ENCODE assay signal across 10 mouse cellular contexts in genomic region chr13:32993152-32993893, GRCm38 (mm10). TPM values are rescaled to one million over a fixed set of nuclear protein-coding genes. Genes with fewer than 3 reads are reported as not detected.
DNase-seq lines count a peak whose midpoint lies in the region; ATAC-seq and TF ChIP-seq lines count a peak whose summit lies in the region.
"Had no signal": no experiment of that assay in that cellular context is flagged by ENCODE, and none has a peak within 500 bp of the region (broad histone marks: within the 10 kb centered on the region; RNA-seq: fewer than 3 reads in every experiment).

No protein-coding gene starts in this region.

- 40% methylated on average over 10 of the region's 10 CpGs for WGBS in kidney, embryonic 14.5 days
- 83% methylated on average over 10 of the region's 10 CpGs for WGBS in cerebellum, adult 2 months

- H3K4me2 ChIP-seq in kidney, embryonic 14.5 days (replicated peaks; ENCODE audit: low read depth, low read length), result no peak overlapping the region; the same call in 1 of the 2 replicates
- H3K4me2 ChIP-seq: neural tube, embryonic 12.5 days had no signal

- no peak for TF ChIP-seq POLR2A in cerebellum, adult 2 months (IDR thresholded peaks at IDR 0.05; ENCODE audit: borderline replicate concordance, insufficient read depth, low read length)

- no peaks in the 10 kb centered on the region for H3K27me3 ChIP-seq in kidney, embryonic 14.5 days (ENCODE audit: control insufficient read depth, insufficient read depth, low read length)
- H3K27me3 ChIP-seq in cerebellum, adult 2 months (ENCODE audit: control insufficient read depth, insufficient read depth, low read length), result no peaks in the 10 kb centered on the region
- H3K27me3 ChIP-seq: neural tube, embryonic 12.5 days had no signal

- 0 out of 2 replicates have a peak overlapping the region, but pooled peaks have one; percentile 32 for H3K27ac ChIP-seq in kidney, embryonic 14.5 days (ENCODE audit: low read depth, low read length)
- H3K27ac ChIP-seq in cerebellum, adult 2 months (ENCODE audit: insufficient read depth, low read length), result no peak overlapping the region
- H3K27ac ChIP-seq: neural tube, embryonic 12.5 days had no signal

- no peak for DNase-seq in kidney, adult 9 months
- DNase-seq in adrenal gland, postnatal 14 days, result peak; percentile 53
- peak; percentile 17 to 27 for DNase-seq in kidney, postnatal 36 days
- peak; percentile 80 to 81 for DNase-seq in spleen, postnatal 4 days (ENCODE audit: low spot score in 2 of 2)
- DNase-seq in frontal cortex, postnatal 36 days (ENCODE audit: low spot score in 2 of 2), result no peak
- no peak for DNase-seq in cerebellum, adult 8-10 months
- no peak for DNase-seq in cerebellum, adult 2 months

- H3K9ac ChIP-seq in kidney, embryonic 14.5 days (ENCODE audit: low read depth, low read length), result no peak overlapping the region
- H3K9ac ChIP-seq: neural tube, embryonic 12.5 days had no signal

- H3K36me3 ChIP-seq in kidney, embryonic 14.5 days (ENCODE audit: control insufficient read depth, insufficient read depth, low read length), result no peaks in the 10 kb centered on the region
- H3K36me3 ChIP-seq: neural tube, embryonic 12.5 days had no signal

- TF ChIP-seq CTCF in cerebellum, adult 2 months (IDR thresholded peaks at IDR 0.05; ENCODE audit: borderline replicate concordance, insufficient read depth, low read depth, low read length), result no peak

- H3K4me1 ChIP-seq in kidney, embryonic 14.5 days (ENCODE audit: control insufficient read depth, insufficient read depth, low read length), result no peaks in the 10 kb centered on the region
- no peaks in the 10 kb centered on the region for H3K4me1 ChIP-seq in cerebellum, adult 2 months (ENCODE audit: control insufficient read depth, insufficient read depth, low read length)
- H3K4me1 ChIP-seq: neural tube, embryonic 12.5 days had no signal

- H3K9me3 ChIP-seq in kidney, embryonic 14.5 days (ENCODE audit: control insufficient read depth, low read length), result no peaks in the 10 kb centered on the region
- H3K9me3 ChIP-seq: neural tube, embryonic 12.5 days had no signal

- peak; percentile 84 for ATAC-seq in kidney, embryonic 14.5 days (ENCODE audit: low FRiP score, low TSS enrichment)

- H3K4me3 ChIP-seq in kidney, embryonic 14.5 days (ENCODE audit: low read length), result no peak overlapping the region
- no peak overlapping the region for H3K4me3 ChIP-seq in cerebellum, adult 2 months (replicated peaks; ENCODE audit: insufficient read depth, low read depth, low read length)
- H3K4me3 ChIP-seq: neural tube, embryonic 12.5 days had no signal

RNA-seq across cellular contexts. Expression of gene Serpinb9, which starts 9.7 kb away (rescaled TPM):
- polyA plus RNA-seq in kidney, embryonic 14.5 days (2014; fragmentation: Nextera tagmentation; extraction: Ambion mirVana), result 6.9 and 7.9 TPM in 2 replicates
- 14.4 and 16.1 TPM in 2 replicates for total RNA-seq in adrenal gland, postnatal 14 days (2021)
- polyA plus RNA-seq in cerebellum, adult 2 months (2012; rRNA removed), result 4.5 and 4.6 TPM in 2 replicates

RNA-seq across cellular contexts. Expression of gene Serpinb6b, which starts 28.3 kb away (rescaled TPM):
- polyA plus RNA-seq in kidney, embryonic 14.5 days (2014; fragmentation: Nextera tagmentation; extraction: Ambion mirVana), result 1.9 and 2.2 TPM in 2 replicates
- total RNA-seq in adrenal gland, postnatal 14 days (2021), result 26.4 and 27.6 TPM in 2 replicates
- polyA plus RNA-seq in cerebellum, adult 2 months (2012; rRNA removed), result 1.5 and 1.6 TPM in 2 replicates

RNA-seq across cellular contexts. Expression of gene Serpinb9b, which starts 33.9 kb away (rescaled TPM):
- polyA plus RNA-seq in kidney, embryonic 14.5 days (2014; fragmentation: Nextera tagmentation; extraction: Ambion mirVana), result not detected in 2 replicates
- 0.22 TPM in 1 of 2 replicates, not detected in the other for total RNA-seq in adrenal gland, postnatal 14 days (2021)
- 0.03 and 0.05 TPM in 2 replicates for polyA plus RNA-seq in cerebellum, adult 2 months (2012; rRNA removed)
- total RNA-seq: left cerebral cortex, postnatal 14 days had no signal

Comparison
In these comparisons a context has a peak if more than half of its experiments do, and no peak if none do; other contexts are left out.
1. DNase-seq: peak in adrenal gland, postnatal 14 days (single experiment), kidney, postnatal 36 days (2 of 2) and spleen, postnatal 4 days (2 of 2); none in kidney, adult 9 months (single experiment), frontal cortex, postnatal 36 days (0 of 2), cerebellum, adult 8-10 months (single experiment) and cerebellum, adult 2 months (0 of 2).